Mouse (Mus musculus) liver, embryonic 14.5 days (tissue): ENCODE data around the gene Gm45785. TPM values are rescaled to one million over a fixed set of nuclear protein-coding genes. Genes with fewer than 3 reads are reported as not detected.

ENCODE experiments used
- ATAC-seq: fragments of 200-750 bp; cut with Nextera tagmentation; 2 replicates; pipeline ENCODE4 v1.8.0; 2017; ENCODE audit warnings: moderate number of reproducible peaks, mild to moderate bottlenecking, moderate library complexity; ENCODE audit not compliant: insufficient read depth
- DNase-seq, 3 experiments: peaks; one replicate each; pipeline ENCODE4 v3.0.0-alpha.2; 2012 to 2013; ENCODE audit warnings: low read depth in 3 of 3, low spot score in 3 of 3
- H3K27ac ChIP-seq: fragments of 300-500 bp; sonication (generic); 2 replicates; pipeline ENCODE4 v1.5.1; 2014; ENCODE audit warnings: moderate library complexity, mild to moderate bottlenecking, control low read depth, inconsistent platforms
- H3K27me3 ChIP-seq: fragments of 300-500 bp; sonication (generic); 2 replicates; pipeline ENCODE4 v1.6.1; 2014; ENCODE audit warnings: mild to moderate bottlenecking, low read length, moderate library complexity; ENCODE audit not compliant: control insufficient read depth, insufficient read depth
- H3K36me3 ChIP-seq: fragments of 300-500 bp; sonication (generic); replicated peaks from 2 replicates; pipeline ENCODE4 v1.6.1; 2014; ENCODE audit warnings: low read depth; ENCODE audit not compliant: control insufficient read depth, insufficient read depth
- H3K4me1 ChIP-seq, 2 experiments: fragments of 200-500 bp in 1 of 2; fragments of 300-500 bp in 1 of 2; sonication (generic) in 1 of 2; replicated peaks; 2 replicates each; pipeline ENCODE4 v1.6.1; 2012 to 2014; ENCODE audit warnings: antibody characterized with exemption in 1 of 2, inconsistent platforms in 1 of 2, low read length in 1 of 2; ENCODE audit not compliant: control insufficient read depth in 2 of 2, insufficient read depth in 2 of 2
- H3K4me2 ChIP-seq: fragments of 300-500 bp; sonication (generic); 2 replicates; pipeline ENCODE4 v1.6.1; 2014; ENCODE audit warnings: low read depth, mild to moderate bottlenecking, control low read depth, moderate library complexity
- H3K4me3 ChIP-seq, 2 experiments: fragments of 200-500 bp in 1 of 2; fragments of 300-500 bp in 1 of 2; sonication (generic) in 1 of 2; 2 replicates each; pipeline ENCODE4 v1.5.1; 2012 to 2014; ENCODE audit warnings: low read depth in 2 of 2, low read length in 2 of 2, mild to moderate bottlenecking in 2 of 2, control low read depth in 1 of 2, inconsistent platforms in 1 of 2, moderate library complexity in 1 of 2; ENCODE audit not compliant: insufficient read depth in 1 of 2
- H3K9ac ChIP-seq: fragments of 300-500 bp; sonication (generic); replicated peaks from 2 replicates; pipeline ENCODE4 v1.6.1; 2014; ENCODE audit warnings: mild to moderate bottlenecking, control low read depth, moderate library complexity
- H3K9me3 ChIP-seq: fragments of 300-500 bp; sonication (generic); 2 replicates; pipeline ENCODE4 v1.6.1; 2016; ENCODE audit warnings: low read length, mixed read lengths; ENCODE audit not compliant: control insufficient read depth
- CTCF ChIP-seq: IDR thresholded peaks from 2 replicates; pipeline ENCODE4 v1.5.1; 2016; ENCODE audit warnings: antibody characterized with exemption, low read depth, control low read depth
- EP300 ChIP-seq: IDR thresholded peaks from 2 replicates; pipeline ENCODE4 v1.6.1; 2016; ENCODE audit warnings: antibody characterized with exemption, low read depth
- WGBS: fragments of 180-500 bp; shearing (Covaris S2); extraction: QIAGEN DNeasy Blood & Tissue Kit; methylation state at CpG from one replicate; pipeline ENCODE4 v1.1.7; 2014; ENCODE audit not compliant: insufficient replicate concordance; 5-methylcytosine and 5-hydroxymethylcytosine counted together
- polyA plus RNA-seq, 2 experiments: library from polyadenylated mRNA; depleted of rRNA in 1 of 2; stranded (reverse) in 1 of 2; unstranded in 1 of 2; fragments of >200 nt; fragmentation: Nextera tagmentation in 1 of 2; extraction: Ambion mirVana in 1 of 2; gene quantifications; 2 replicates each; pipeline versions ENCODE4 v1.2.1 to v1.2.3; 2012 to 2014

Gm45785 gene
- polyA plus RNA-seq, 2 experiments, result not detected

GRCm38 (mm10) chr7:140877364-140877763, 21.2 kb upstream of the Gm45785 start:
- peaks cover 9% of the 10 kb centered on the region; the same call in 1 of the 2 replicates for H3K36me3 ChIP-seq
- no peak for DNase-seq
- no peak overlapping the region for H3K9ac ChIP-seq
- no peak overlapping the region for H3K4me3 ChIP-seq
- H3K27ac ChIP-seq, result no peak overlapping the region
- WGBS, result 62% methylated on average over 6 of the region's 6 CpGs
- H3K4me1 ChIP-seq, result peaks cover 19 to 26% of the 10 kb centered on the region in 2 experiments
- H3K9me3 ChIP-seq, result no peaks in the 10 kb centered on the region
- no peaks in the 10 kb centered on the region for H3K27me3 ChIP-seq
- TF ChIP-seq CTCF (no peak), EP300 (no peak)
- no peak for ATAC-seq
- no peak overlapping the region for H3K4me2 ChIP-seq

GRCm38 (mm10) chr7:140874224-140874623, 18.1 kb upstream of the Gm45785 start:
- Histone ChIP-seq H3K4me1 (peaks cover under 1 to 9% of the 10 kb centered on the region in 2 experiments; a peak in 3 of 4 replicates), H3K9ac (no peak overlapping the region), H3K9me3 (no peaks in the 10 kb centered on the region), H3K36me3 (peaks cover 9% of the 10 kb centered on the region; the same call in 1 of the 2 replicates), H3K4me2 (no peak overlapping the region), H3K27me3 (no peaks in the 10 kb centered on the region), H3K27ac (no peak overlapping the region), H3K4me3 (no peak overlapping the region)
- DNase-seq, result no peak
- TF ChIP-seq EP300 (no peak), CTCF (no peak)
- no peak for ATAC-seq
- WGBS, result 23% methylated on average over 4 of the region's 4 CpGs

GRCm38 (mm10) chr7:140864761-140865160, 8.6 kb upstream of the Gm45785 start:
- Histone ChIP-seq H3K9ac (no peak overlapping the region), H3K4me2 (no peak overlapping the region), H3K27me3 (no peaks in the 10 kb centered on the region), H3K9me3 (no peaks in the 10 kb centered on the region), H3K4me3 (no peak overlapping the region), H3K27ac (no peak overlapping the region), H3K4me1 (no peaks in the 10 kb centered on the region), H3K36me3 (peaks cover 18% of the 10 kb centered on the region)
- WGBS, result 84% methylated on average over 12 of the region's 12 CpGs
- ATAC-seq (no peak), DNase-seq (no peak)
- no peak for TF ChIP-seq EP300
- TF ChIP-seq CTCF, result no peak

GRCm38 (mm10) chr7:140860728-140861127, 4.6 kb upstream of the Gm45785 start:
- Histone ChIP-seq H3K4me3 (no peak overlapping the region), H3K4me2 (no peak overlapping the region), H3K36me3 (peaks cover 18% of the 10 kb centered on the region), H3K4me1 (peaks cover 7 to 9% of the 10 kb centered on the region in 2 experiments), H3K27ac (no peak overlapping the region), H3K27me3 (no peaks in the 10 kb centered on the region), H3K9ac (no peak overlapping the region), H3K9me3 (no peaks in the 10 kb centered on the region)
- ATAC-seq (no peak), DNase-seq (no peak)
- TF ChIP-seq CTCF (no peak), EP300 (no peak)
- 82% methylated on average over 5 of the region's 5 CpGs for WGBS

GRCm38 (mm10) chr7:140859997-140860396, 3.9 kb upstream of the Gm45785 start:
- Histone ChIP-seq H3K27me3 (no peaks in the 10 kb centered on the region), H3K36me3 (peaks cover 18% of the 10 kb centered on the region), H3K27ac (no peak overlapping the region), H3K9ac (no peak overlapping the region), H3K4me3 (no peak overlapping the region), H3K9me3 (no peaks in the 10 kb centered on the region), H3K4me1 (peaks cover 11 to 15% of the 10 kb centered on the region in 2 experiments), H3K4me2 (no peak overlapping the region)
- TF ChIP-seq EP300 (no peak), CTCF (no peak)
- DNase-seq (no peak), ATAC-seq (no peak)
- WGBS, result 67% methylated on average over 6 of the region's 6 CpGs
